Mouse (Mus musculus): ENCODE data around the gene Kdelr1. TPM values are rescaled to one million over a fixed set of nuclear protein-coding genes. Genes with fewer than 3 reads are reported as not detected.

Gene Kdelr1
- polyA plus RNA-seq, 1 experiment = 82.4 TPM

DNA sequence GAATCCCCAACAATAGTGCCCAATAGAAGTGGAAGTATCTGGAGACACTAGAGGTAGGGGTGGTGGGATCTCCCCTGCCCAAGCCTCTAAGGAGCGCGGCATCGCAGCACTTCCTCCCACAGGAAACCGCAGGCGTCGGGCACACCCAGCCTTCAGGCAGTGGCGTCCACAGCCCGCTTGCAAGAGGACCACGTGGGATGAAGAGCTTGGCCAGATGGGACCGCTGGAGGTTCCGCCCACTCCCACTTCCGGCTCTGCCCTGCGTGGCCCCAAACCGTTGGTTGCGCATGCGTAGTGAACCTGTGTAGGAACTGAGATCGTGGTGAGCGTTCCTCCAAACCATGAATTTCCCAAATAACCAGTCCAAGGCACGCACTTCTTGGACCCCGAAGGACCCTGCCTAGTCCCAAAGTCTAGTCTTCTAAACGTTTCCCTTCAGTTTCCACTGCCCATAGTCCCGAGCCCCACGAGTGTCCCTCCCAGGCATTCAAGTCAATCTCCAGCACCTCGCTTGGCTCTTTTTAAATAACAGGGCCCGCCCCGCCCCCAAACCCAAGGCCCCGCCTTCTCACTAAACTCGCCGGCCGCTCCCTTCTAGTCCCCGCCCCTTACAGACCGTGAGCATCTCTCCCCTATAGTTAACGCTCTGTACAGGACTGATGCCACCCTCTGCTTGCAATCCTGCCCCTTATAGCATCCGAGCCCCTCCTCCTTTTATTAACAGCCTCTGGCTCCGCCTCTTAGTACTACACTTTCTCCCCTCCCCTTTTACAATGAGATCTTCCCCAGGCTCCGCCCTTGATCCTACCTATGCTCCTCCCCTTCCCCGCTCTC, 50.6 kb downstream of the Kdelr1 start:
- Histone ChIP-seq H3K27ac (ENCODE audit: control insufficient read depth, insufficient read depth, low read depth, low read length) (peak overlapping the region; percentile 93), H3K36me3 (ENCODE audit: control insufficient read depth, insufficient read depth, low read length) (no peaks in the 10 kb centered on the region), H3K4me1 (ENCODE audit: control insufficient read depth, insufficient read depth, low read length) (peaks cover 27% of the 10 kb centered on the region), H3K4me3 (ENCODE audit: control insufficient read depth, low read depth, low read length) (peak overlapping the region; percentile 84), H3K27me3 (ENCODE audit: control insufficient read depth, insufficient read depth, low read length) (no peaks in the 10 kb centered on the region)
- no peak for TF ChIP-seq CTCF (IDR thresholded peaks at IDR 0.05; ENCODE audit: control insufficient read depth, insufficient read depth, insufficient replicate concordance, low read depth, low read length)
- TF ChIP-seq POLR2A (IDR thresholded peaks at IDR 0.05; ENCODE audit: control insufficient read depth, low read depth, low read length) = peak; percentile 80

DNA sequence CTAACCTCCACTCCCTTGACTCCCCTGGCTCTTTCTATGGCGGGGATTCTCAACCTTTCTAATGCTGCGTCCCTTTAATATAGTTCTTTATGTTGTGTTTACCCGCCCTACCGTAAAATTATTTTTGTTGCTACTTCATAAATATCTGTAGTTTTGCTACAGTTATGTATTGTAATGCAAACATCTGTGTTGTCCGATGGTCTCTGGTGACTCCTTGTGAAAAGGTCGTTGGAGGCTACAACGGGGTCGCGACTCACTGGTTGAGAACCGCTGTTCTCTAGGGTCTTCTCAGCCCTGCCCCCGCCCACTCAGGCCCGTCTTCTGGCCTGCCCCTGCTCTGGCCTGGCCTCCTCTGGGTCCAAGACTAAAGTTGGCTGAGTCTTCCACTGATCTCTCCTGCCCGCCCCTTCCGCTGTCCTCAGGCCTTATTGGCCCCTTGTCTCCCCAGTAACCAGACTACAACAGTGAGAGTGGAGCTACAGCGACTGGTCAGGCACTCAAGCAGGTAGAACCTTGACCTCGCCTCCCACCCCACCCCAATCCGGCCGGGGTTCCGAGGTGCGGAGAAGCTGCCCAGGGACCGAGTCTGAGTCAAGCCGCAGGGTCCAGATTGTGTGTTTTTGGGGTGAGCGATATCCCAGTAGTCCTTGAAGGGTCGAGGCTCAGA, 51.3 kb downstream of the Kdelr1 start, which contains the start of gene Ccdc114:
TSS of gene Ccdc114 (plus strand) at position 311 of the 667 bp plus-strand sequence.
- Histone ChIP-seq H3K27me3 (ENCODE audit: control insufficient read depth, insufficient read depth, low read length) (no peaks in the 10 kb centered on the region), H3K4me1 (ENCODE audit: control insufficient read depth, insufficient read depth, low read length) (peaks cover 27% of the 10 kb centered on the region), H3K4me3 (ENCODE audit: control insufficient read depth, low read depth, low read length) (peak within 1 kb of the TSS; percentile 84), H3K27ac (ENCODE audit: control insufficient read depth, insufficient read depth, low read depth, low read length) (peak within 1 kb of the TSS; percentile 93), H3K36me3 (ENCODE audit: control insufficient read depth, insufficient read depth, low read length) (no peaks in the 10 kb centered on the region)
- no peak for TF ChIP-seq CTCF (IDR thresholded peaks at IDR 0.05; ENCODE audit: control insufficient read depth, insufficient read depth, insufficient replicate concordance, low read depth, low read length)
- peak; percentile 67 for TF ChIP-seq POLR2A (IDR thresholded peaks at IDR 0.05; ENCODE audit: control insufficient read depth, low read depth, low read length)

DNA sequence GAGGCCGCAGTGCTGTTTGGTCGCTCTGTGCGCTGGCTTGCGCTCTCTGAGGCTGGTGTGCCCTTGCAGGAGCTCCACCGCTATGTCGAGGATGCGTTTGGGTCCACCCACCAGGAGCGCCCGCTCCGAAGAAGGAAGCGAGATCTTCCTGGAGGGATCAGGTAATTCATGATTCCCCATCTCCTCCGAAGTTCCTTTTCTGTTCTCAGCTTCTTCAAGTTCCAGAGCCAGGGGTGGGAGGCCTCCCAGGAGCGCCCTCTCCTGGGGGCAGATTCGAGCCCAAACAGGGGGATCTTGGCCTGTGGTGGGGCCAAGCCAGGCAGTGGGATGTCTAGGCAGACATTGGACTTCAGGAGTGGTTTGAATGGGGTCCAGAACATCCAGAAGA, 51.9 kb downstream of the Kdelr1 start:
- peaks cover 31% of the 10 kb centered on the region for H3K4me1 ChIP-seq (ENCODE audit: control insufficient read depth, insufficient read depth, low read length)

DNA sequence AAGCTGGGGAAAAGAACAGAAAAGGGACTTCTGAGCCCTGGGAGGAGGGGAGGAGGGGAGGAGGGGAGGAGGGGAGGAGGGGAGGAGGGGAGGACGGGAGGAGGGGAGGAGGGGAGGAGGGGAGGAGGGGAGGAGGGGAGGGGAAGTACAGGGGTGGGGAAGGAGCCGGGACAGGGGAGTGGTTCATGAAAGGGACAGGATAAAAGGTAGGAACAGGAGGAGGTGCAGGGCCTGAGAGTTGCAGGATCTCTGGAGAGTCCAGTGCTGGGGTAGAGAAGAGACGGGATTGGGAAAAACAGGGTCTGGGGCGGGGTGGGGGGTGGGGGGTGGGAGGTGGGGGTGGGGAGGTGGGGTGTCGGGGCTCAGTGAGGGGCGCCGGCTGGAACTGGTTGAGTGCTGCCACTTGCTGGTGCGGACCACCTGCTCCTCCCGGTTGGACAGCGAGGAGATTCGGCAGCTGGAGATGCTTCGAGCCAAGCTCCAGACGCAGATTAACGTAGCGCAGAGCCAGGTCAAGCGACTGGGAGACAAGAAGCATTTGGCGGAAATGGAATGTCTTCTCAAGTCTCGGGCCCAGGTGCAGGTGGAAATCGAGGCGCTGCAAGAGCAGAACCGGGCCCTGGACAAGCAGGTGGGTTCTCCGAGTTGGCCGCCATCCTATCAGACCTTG, 56.2 kb downstream of the Kdelr1 start:
- H3K27me3 ChIP-seq (ENCODE audit: control insufficient read depth, insufficient read depth, low read length) = no peaks in the 10 kb centered on the region
- H3K27ac ChIP-seq (ENCODE audit: control insufficient read depth, insufficient read depth, low read depth, low read length) = no peak overlapping the region
- peak overlapping the region; percentile 60 for H3K4me3 ChIP-seq (ENCODE audit: control insufficient read depth, low read depth, low read length)
- no peaks in the 10 kb centered on the region; the same call in 1 of the 2 replicates for H3K36me3 ChIP-seq (ENCODE audit: control insufficient read depth, insufficient read depth, low read length)
- TF ChIP-seq CTCF (IDR thresholded peaks at IDR 0.05; ENCODE audit: control insufficient read depth, insufficient read depth, insufficient replicate concordance, low read depth, low read length) = no peak
- no peak for TF ChIP-seq POLR2A (IDR thresholded peaks at IDR 0.05; ENCODE audit: control insufficient read depth, low read depth, low read length)
- H3K4me1 ChIP-seq (ENCODE audit: control insufficient read depth, insufficient read depth, low read length) = peaks cover 14% of the 10 kb centered on the region

More for the DNA sequence above, 51.9 kb downstream of the Kdelr1 start:
- Histone ChIP-seq H3K27ac (ENCODE audit: control insufficient read depth, insufficient read depth, low read depth, low read length) (peak overlapping the region; percentile 93), H3K4me3 (ENCODE audit: control insufficient read depth, low read depth, low read length) (peak overlapping the region; percentile 84), H3K27me3 (ENCODE audit: control insufficient read depth, insufficient read depth, low read length) (no peaks in the 10 kb centered on the region), H3K36me3 (ENCODE audit: control insufficient read depth, insufficient read depth, low read length) (no peaks in the 10 kb centered on the region)
- no peak for TF ChIP-seq CTCF (IDR thresholded peaks at IDR 0.05; ENCODE audit: control insufficient read depth, insufficient read depth, insufficient replicate concordance, low read depth, low read length)
- TF ChIP-seq POLR2A (IDR thresholded peaks at IDR 0.05; ENCODE audit: control insufficient read depth, low read depth, low read length) = no peak

DNA sequence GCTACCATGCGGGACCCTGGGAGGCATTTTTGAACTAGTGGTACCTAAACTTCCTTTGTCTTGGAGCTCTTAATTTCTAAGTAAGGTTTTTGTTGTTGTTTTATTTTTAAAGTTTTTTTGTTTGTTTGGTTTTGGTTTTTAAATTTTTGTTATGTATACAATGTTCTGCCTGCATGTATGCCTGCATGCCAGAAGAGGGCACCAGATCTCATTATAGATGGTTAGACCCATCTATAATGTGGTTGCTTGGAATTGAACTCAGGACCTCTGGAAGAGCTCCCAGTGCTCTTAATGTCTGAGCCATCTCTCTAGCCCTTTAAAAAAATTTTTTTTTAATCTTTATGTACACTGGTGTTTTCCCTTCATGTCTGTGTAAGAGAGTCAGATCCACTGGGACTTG, 57.1 kb downstream of the Kdelr1 start:
- H3K4me3 ChIP-seq (ENCODE audit: control insufficient read depth, low read depth, low read length) = no peak overlapping the region
- no peaks in the 10 kb centered on the region for H3K27me3 ChIP-seq (ENCODE audit: control insufficient read depth, insufficient read depth, low read length)
- H3K27ac ChIP-seq (ENCODE audit: control insufficient read depth, insufficient read depth, low read depth, low read length) = no peak overlapping the region
- H3K36me3 ChIP-seq (ENCODE audit: control insufficient read depth, insufficient read depth, low read length) = no peaks in the 10 kb centered on the region; the same call in 1 of the 2 replicates
- TF ChIP-seq POLR2A (IDR thresholded peaks at IDR 0.05; ENCODE audit: control insufficient read depth, low read depth, low read length) (no peak), CTCF (IDR thresholded peaks at IDR 0.05; ENCODE audit: control insufficient read depth, insufficient read depth, insufficient replicate concordance, low read depth, low read length) (no peak)
- H3K4me1 ChIP-seq (ENCODE audit: control insufficient read depth, insufficient read depth, low read length) = peaks cover 5% of the 10 kb centered on the region

Other genes with a start within 250 kb of the Kdelr1 start
- gene Rasip1, start 245.3 kb upstream of the Kdelr1 start, polyA plus RNA-seq (2012; rRNA removed) = 5.1 and 5.4 TPM in 2 replicates
- gene Mamstr, start 232.8 kb upstream of the Kdelr1 start, polyA plus RNA-seq (2012; rRNA removed) = 0.74 and 1.3 TPM in 2 replicates
- gene Fut2, start 206.4 kb upstream of the Kdelr1 start, polyA plus RNA-seq (2012; rRNA removed) = 0.37 and 0.42 TPM in 2 replicates
- 6.5 and 10.8 TPM in 2 replicates for gene Ntn5, start 188.8 kb upstream of the Kdelr1 start, polyA plus RNA-seq (2012; rRNA removed)
- 61.0 and 71.6 TPM in 2 replicates for gene Sec1, start 178.4 kb upstream of the Kdelr1 start, polyA plus RNA-seq (2012; rRNA removed)
- gene Car11, start 172.9 kb upstream of the Kdelr1 start, polyA plus RNA-seq (2012; rRNA removed) = 2.3 and 3.3 TPM in 2 replicates
- 11.2 and 12.9 TPM in 2 replicates for gene Dbp, start 167.7 kb upstream of the Kdelr1 start, polyA plus RNA-seq (2012; rRNA removed)
- 517 and 652 TPM in 2 replicates for gene Rpl18, start 157.3 kb upstream of the Kdelr1 start, polyA plus RNA-seq (2012; rRNA removed)
- 33.4 and 34.6 TPM in 2 replicates for gene Sphk2, start 154.8 kb upstream of the Kdelr1 start, polyA plus RNA-seq (2012; rRNA removed)
- 145 and 176 TPM in 2 replicates for gene Fam83e, start 151.6 kb upstream of the Kdelr1 start, polyA plus RNA-seq (2012; rRNA removed)
- 589 and 614 TPM in 2 replicates for gene Spaca4, start 147.0 kb upstream of the Kdelr1 start, polyA plus RNA-seq (2012; rRNA removed)
- gene Lmtk3, start 89.0 kb upstream of the Kdelr1 start, polyA plus RNA-seq (2012; rRNA removed) = 23.1 and 26.1 TPM in 2 replicates
- 8.8 and 9.5 TPM in 2 replicates for gene Sult2b1, start 88.1 kb upstream of the Kdelr1 start, polyA plus RNA-seq (2012; rRNA removed)
- 149 and 166 TPM in 2 replicates for gene Cyth2, start 58.2 kb upstream of the Kdelr1 start, polyA plus RNA-seq (2012; rRNA removed)
- gene Kcnj14, start 48.0 kb upstream of the Kdelr1 start, polyA plus RNA-seq (2012; rRNA removed) = 0.06 and 0.11 TPM in 2 replicates
- 11.2 and 12.1 TPM in 2 replicates for gene Grwd1, start 41.8 kb upstream of the Kdelr1 start, polyA plus RNA-seq (2012; rRNA removed)
- gene Grin2d, start 5.6 kb downstream of the Kdelr1 start, polyA plus RNA-seq (2012; rRNA removed) = 21.1 and 22.3 TPM in 2 replicates
- gene Syngr4, start 23.9 kb downstream of the Kdelr1 start, polyA plus RNA-seq (2012; rRNA removed) = 758 and 764 TPM in 2 replicates
- gene Tmem143, start 24.2 kb downstream of the Kdelr1 start, polyA plus RNA-seq (2012; rRNA removed) = 8.1 and 8.8 TPM in 2 replicates
- gene Emp3, start 48.6 kb downstream of the Kdelr1 start, polyA plus RNA-seq (2012; rRNA removed) = 80.7 and 85.0 TPM in 2 replicates
- gene Ccdc114, start 51.3 kb downstream of the Kdelr1 start, polyA plus RNA-seq (2012; rRNA removed) = 19.7 and 26.2 TPM in 2 replicates
- gene Abcc6, start 157.5 kb downstream of the Kdelr1 start, polyA plus RNA-seq (2012; rRNA removed) = 0.67 and 1.0 TPM in 2 replicates
- gene Nomo1, start 160.9 kb downstream of the Kdelr1 start, polyA plus RNA-seq (2012; rRNA removed) = 48.7 and 49.8 TPM in 2 replicates
- gene Kcnj11, start 228.0 kb downstream of the Kdelr1 start, polyA plus RNA-seq (2012; rRNA removed) = 1.3 and 1.7 TPM in 2 replicates

Measured in testis, adult 2 months (tissue).